Mouse (Mus musculus) C2C12 (cell line): ENCODE measurements around the gene Sec24a. TPM values are rescaled to one million over a fixed set of nuclear protein-coding genes. Genes with fewer than 3 reads are reported as not detected.

ENCODE experiments used
- H3K27me3 ChIP-seq: one replicate; pipeline ENCODE4 v1.6.1; 2011; ENCODE audit not compliant: control insufficient read depth, insufficient read depth, insufficient read length
- H3K36me3 ChIP-seq: one replicate; pipeline ENCODE4 v1.6.1; 2011; ENCODE audit not compliant: control insufficient read depth, insufficient read depth
- H3K4me3 ChIP-seq: one replicate; pipeline ENCODE4 v1.5.1; 2011; ENCODE audit warnings: mild to moderate bottlenecking, control low read depth; ENCODE audit not compliant: poor library complexity, insufficient read depth, severe bottlenecking
- H3K79me2 ChIP-seq: one replicate; pipeline ENCODE4 v1.6.1; 2011; ENCODE audit not compliant: control insufficient read depth, insufficient read depth
- H3K79me3 ChIP-seq: one replicate; pipeline ENCODE4 v1.6.1; 2011; ENCODE audit warnings: low read depth, control low read depth
- H3ac ChIP-seq: one replicate; pipeline ENCODE3; 2011; ENCODE audit warnings: low read depth; ENCODE audit not compliant: control insufficient read depth, insufficient read length
- CEBPB ChIP-seq: IDR thresholded peaks from one replicate; pipeline ENCODE4 v1.6.1; 2011; ENCODE audit warnings: low read depth, mild to moderate bottlenecking, control low read depth, moderate library complexity
- CTCF ChIP-seq: IDR thresholded peaks from one replicate; pipeline ENCODE4 v1.5.1; 2011; ENCODE audit not compliant: control insufficient read depth, insufficient read depth, insufficient read length
- FOSL1 ChIP-seq: IDR thresholded peaks from one replicate; pipeline ENCODE4 v1.8.0; 2011; ENCODE audit warnings: mild to moderate bottlenecking, low read length; ENCODE audit not compliant: poor library complexity, insufficient read depth, severe bottlenecking
- MAX ChIP-seq: IDR thresholded peaks from one replicate; pipeline ENCODE4 v1.6.1; 2011; ENCODE audit warnings: mild to moderate bottlenecking, control low read depth
- MYOD1 ChIP-seq: IDR thresholded peaks from one replicate; pipeline ENCODE4 v1.6.1; 2011; ENCODE audit warnings: low read depth; ENCODE audit not compliant: control insufficient read depth, insufficient read length
- MYOG ChIP-seq: IDR thresholded peaks from one replicate; pipeline ENCODE4 v1.6.1; 2011; ENCODE audit not compliant: control insufficient read depth, insufficient read length; ENCODE audit errors: extremely low read depth
- USF1 ChIP-seq: IDR thresholded peaks from one replicate; pipeline ENCODE4 v1.6.1; 2011; ENCODE audit warnings: low read depth, mild to moderate bottlenecking, control low read depth, moderate library complexity
- polyA plus RNA-seq: library from polyadenylated mRNA; unstranded; fragments of >200 nt; fragmentation: generic; extraction: Trizol; gene quantifications from one replicate; pipeline ENCODE4 v1.2.1, GENCODE M21; 2012; ENCODE audit warnings: missing spikeins

Sec24a gene
- polyA plus RNA-seq, 1 experiment: 6.2 TPM

DNA sequence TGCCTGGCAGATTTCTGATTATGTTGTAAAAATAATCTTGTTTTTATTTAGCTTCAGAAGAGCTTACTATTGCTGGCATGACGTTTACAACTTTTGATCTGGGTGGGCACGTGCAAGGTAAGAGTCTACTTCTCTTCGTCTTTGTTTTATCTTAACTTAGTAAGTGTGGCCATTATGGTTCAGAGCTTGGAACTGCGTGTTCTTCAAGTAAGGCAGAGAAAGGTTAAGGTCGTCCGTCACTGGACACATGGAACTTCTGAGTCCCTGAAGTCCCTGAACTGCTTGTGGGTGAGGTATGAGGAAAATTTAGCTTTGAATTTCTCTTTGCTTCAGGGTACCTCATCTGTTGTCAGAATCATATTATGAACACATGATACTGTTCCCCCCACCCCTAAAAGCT is 19.3 kb upstream of the Sec24a start:
- no peaks in the 10 kb centered on the region for H3K27me3 ChIP-seq
- no peaks in the 10 kb centered on the region for H3K79me3 ChIP-seq
- H3ac ChIP-seq: no peak overlapping the region
- peaks cover 45% of the 10 kb centered on the region for H3K36me3 ChIP-seq
- TF ChIP-seq CEBPB: no peak
- TF ChIP-seq MAX: no peak
- no peak for TF ChIP-seq CTCF
- TF ChIP-seq MYOD1: no peak
- no peak for TF ChIP-seq MYOG
- no peak for TF ChIP-seq USF1
- no peak for TF ChIP-seq FOSL1
- H3K4me3 ChIP-seq: no peak overlapping the region
- H3K79me2 ChIP-seq: peaks cover 6% of the 10 kb centered on the region

DNA sequence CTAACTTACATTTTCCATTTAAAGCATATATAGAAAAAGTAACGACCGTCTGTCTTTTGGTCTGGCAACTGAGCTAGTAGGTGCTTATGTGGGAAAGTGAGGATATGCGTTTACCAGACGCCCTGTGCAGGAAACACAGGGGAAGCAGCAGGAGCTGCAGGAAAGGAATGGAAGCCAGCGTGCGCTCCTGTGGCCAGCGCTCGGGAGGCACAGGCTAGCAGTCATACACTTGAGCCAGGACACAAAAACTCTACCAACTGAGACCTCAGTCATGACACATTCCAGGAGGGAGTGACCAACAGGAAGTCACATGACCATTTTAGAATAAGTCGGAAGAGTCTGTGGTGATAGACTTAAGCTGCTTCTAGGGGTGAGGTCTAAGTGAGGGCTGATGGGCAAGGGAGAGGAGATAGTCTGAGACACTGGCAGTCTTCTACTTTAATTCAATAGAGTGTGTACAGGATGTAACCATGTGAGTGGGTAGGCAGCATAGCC is 17.4 kb upstream of the Sec24a start:
- Histone ChIP-seq H3ac (no peak overlapping the region), H3K4me3 (no peak overlapping the region), H3K27me3 (no peaks in the 10 kb centered on the region), H3K36me3 (peaks cover 42% of the 10 kb centered on the region), H3K79me2 (peaks cover 25% of the 10 kb centered on the region), H3K79me3 (peaks cover 3% of the 10 kb centered on the region)
- TF ChIP-seq MYOG (no peak), USF1 (peak; percentile 57), MYOD1 (no peak)

DNA sequence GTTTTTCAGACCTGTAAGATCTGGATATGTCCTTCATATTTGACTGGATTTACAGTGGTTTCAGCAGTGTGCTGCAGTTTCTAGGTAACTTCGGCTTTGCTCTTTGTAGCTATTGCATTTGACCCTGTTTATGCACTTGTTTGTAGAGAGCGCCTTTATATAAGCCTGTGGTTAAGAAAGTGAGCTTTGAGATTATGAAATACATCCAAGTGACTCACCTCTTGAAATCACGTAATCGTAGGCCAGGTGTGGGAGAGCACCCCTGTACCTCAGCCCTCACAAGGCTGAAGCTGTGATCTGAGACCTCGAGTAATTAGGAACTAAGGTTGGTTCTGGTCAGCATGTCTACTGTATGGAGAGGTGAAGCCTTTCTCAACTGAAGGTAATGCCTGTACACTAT is 14.0 kb upstream of the Sec24a start:
- peaks cover 35% of the 10 kb centered on the region for H3K36me3 ChIP-seq
- peaks cover 53% of the 10 kb centered on the region for H3K79me2 ChIP-seq
- peaks cover 30% of the 10 kb centered on the region for H3K79me3 ChIP-seq
- H3K4me3 ChIP-seq: no peak overlapping the region
- no peaks in the 10 kb centered on the region for H3K27me3 ChIP-seq
- TF ChIP-seq CTCF (no peak), MYOG (no peak), USF1 (no peak)
- no peak overlapping the region for H3ac ChIP-seq

DNA sequence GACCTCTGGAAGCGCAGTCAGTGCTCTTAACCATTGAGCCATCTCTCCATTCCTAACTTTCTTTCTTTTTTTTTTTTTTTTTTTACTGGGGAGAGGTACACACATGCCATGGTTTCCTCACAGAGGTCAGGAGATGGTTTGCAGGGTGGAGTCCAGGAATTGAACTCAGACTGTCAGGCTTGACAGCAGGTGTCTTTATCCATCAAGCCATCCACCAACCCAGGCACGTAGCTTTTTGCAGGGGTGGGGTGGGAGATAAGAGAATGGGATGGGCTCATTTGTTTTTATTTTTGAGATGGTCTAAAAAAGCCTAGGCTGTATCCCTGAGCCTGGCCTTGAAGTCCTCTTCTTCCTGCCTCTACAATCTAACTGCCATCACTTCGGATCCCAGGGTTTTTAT is 12.1 kb upstream of the Sec24a start:
- no peak overlapping the region for H3K4me3 ChIP-seq
- no peak overlapping the region for H3ac ChIP-seq

DNA sequence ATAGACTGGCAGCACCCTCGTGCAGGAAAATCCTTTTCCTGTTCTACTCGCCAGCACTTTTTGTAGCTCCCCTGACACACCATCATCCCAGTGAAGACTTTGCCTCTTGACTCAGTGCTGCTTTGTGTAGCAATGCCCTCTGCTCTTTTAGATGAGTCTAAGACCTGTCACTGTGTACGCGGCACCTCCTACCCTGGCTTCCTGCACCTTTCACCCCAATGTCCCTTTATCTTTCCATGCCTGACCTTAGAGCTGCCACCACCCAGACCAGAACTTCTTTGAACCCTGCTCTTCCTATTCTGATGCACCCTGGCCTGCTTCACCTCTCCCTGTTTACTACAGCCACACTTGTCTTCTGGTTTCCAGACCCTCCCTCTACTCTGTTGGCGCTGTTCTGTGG is 4.9 kb upstream of the Sec24a start:
- Histone ChIP-seq H3K79me2 (peaks cover 100% of the 10 kb centered on the region), H3K27me3 (no peaks in the 10 kb centered on the region), H3K36me3 (no peaks in the 10 kb centered on the region), H3ac (no peak overlapping the region), H3K4me3 (no peak overlapping the region), H3K79me3 (peaks cover 80% of the 10 kb centered on the region)
- TF ChIP-seq MAX (no peak), MYOD1 (no peak), USF1 (no peak), CTCF (no peak), MYOG (no peak)

More for the DNA sequence above, 12.1 kb upstream of the Sec24a start:
- peaks cover 73% of the 10 kb centered on the region for H3K79me2 ChIP-seq
- H3K79me3 ChIP-seq: peaks cover 49% of the 10 kb centered on the region
- no peaks in the 10 kb centered on the region for H3K27me3 ChIP-seq
- TF ChIP-seq FOSL1: no peak
- no peak for TF ChIP-seq MAX
- no peak for TF ChIP-seq MYOG
- no peak for TF ChIP-seq USF1
- TF ChIP-seq CEBPB: no peak
- no peak for TF ChIP-seq CTCF
- no peak for TF ChIP-seq MYOD1
- H3K36me3 ChIP-seq: peaks cover 15% of the 10 kb centered on the region

DNA sequence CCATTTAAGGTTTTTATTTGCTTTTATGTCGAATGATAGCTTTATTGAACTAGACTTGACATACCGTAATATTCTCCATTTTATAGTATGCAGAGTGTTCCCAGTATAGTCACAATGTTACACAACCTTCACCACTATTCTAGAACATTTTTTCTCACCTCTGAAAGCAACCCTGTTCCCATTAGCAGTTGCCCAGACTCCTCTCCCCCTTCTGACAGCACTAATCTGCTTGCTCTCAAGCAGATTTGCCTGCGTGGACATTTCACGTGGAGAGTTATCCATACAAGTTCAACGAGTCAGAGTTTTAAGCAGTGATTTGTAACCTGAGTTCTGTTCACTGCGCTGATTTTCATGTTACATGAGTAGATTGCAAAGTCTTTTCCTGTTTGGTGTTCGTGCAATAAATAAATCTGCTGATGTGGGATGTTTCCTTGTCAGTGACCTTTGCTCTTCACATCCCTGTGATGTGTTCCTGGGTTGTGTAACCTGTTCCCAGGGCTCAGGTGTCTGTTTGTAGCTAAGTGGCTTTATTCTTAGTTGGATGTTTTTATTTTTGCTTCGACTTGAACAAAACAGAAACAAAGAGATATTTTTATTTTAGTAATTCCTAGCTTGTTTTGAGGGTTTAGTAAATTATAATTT is 4.3 kb upstream of the Sec24a start:
- TF ChIP-seq MYOD1 (no peak), CEBPB (no peak), FOSL1 (no peak), MAX (no peak)
- no peaks in the 10 kb centered on the region for H3K36me3 ChIP-seq
- no peaks in the 10 kb centered on the region for H3K27me3 ChIP-seq
- no peak overlapping the region for H3ac ChIP-seq
- H3K4me3 ChIP-seq: no peak overlapping the region
- H3K79me2 ChIP-seq: peaks cover 94% of the 10 kb centered on the region
- peaks cover 74% of the 10 kb centered on the region for H3K79me3 ChIP-seq
